Mouse (Mus musculus) lung, postnatal 10 days (tissue): Measurements from ENCODE around the gene Npas3.

Experiments used
- DNase-seq: peaks from one replicate; pipeline ENCODE4 v3.0.0; 2021

Gene Npas3

GRCm38 (mm10) chr12:54015304-54015703 lies 766.8 kb downstream of the Npas3 start:
- no peak for DNase-seq

- DNase-seq, result no peak
Measured at GRCm38 (mm10) chr12:54017949-54018348, 769.5 kb downstream of the Npas3 start.

- DNase-seq, result no peak
Measured at GRCm38 (mm10) chr12:54019979-54020378, 771.5 kb downstream of the Npas3 start.

- no peak for DNase-seq
Measured at GRCm38 (mm10) chr12:54034666-54035346, 786.3 kb downstream of the Npas3 start.

- no peak for DNase-seq
Measured at GRCm38 (mm10) chr12:54037602-54038001, 789.1 kb downstream of the Npas3 start.

- no peak for DNase-seq
Measured at GRCm38 (mm10) chr12:54042996-54043544, 794.6 kb downstream of the Npas3 start.

- DNase-seq, result no peak
Measured at GRCm38 (mm10) chr12:54044606-54045334, 796.3 kb downstream of the Npas3 start.

GRCm38 (mm10) chr12:54045360-54045759 lies 796.9 kb downstream of the Npas3 start:
- no peak for DNase-seq

- DNase-seq, result no peak
Measured at GRCm38 (mm10) chr12:54046824-54047223, 798.3 kb downstream of the Npas3 start.

- no peak for DNase-seq
Measured at GRCm38 (mm10) chr12:54048126-54048525, 799.6 kb downstream of the Npas3 start.

- no peak for DNase-seq
Measured at GRCm38 (mm10) chr12:54049926-54050325, 801.4 kb downstream of the Npas3 start.

GRCm38 (mm10) chr12:54052939-54053338 lies 804.5 kb downstream of the Npas3 start:
- DNase-seq, result no peak

GRCm38 (mm10) chr12:54053598-54053997 lies 805.1 kb downstream of the Npas3 start:
- DNase-seq, result no peak

GRCm38 (mm10) chr12:54060732-54061131 lies 812.3 kb downstream of the Npas3 start:
- DNase-seq, result peak; percentile 84

- no peak for DNase-seq
Measured at GRCm38 (mm10) chr12:54061168-54061567, 812.7 kb downstream of the Npas3 start.

GRCm38 (mm10) chr12:54064986-54065385 lies 816.5 kb downstream of the Npas3 start:
- no peak for DNase-seq

- DNase-seq, result no peak
Measured at GRCm38 (mm10) chr12:54065607-54066006, 817.1 kb downstream of the Npas3 start.

GRCm38 (mm10) chr12:54067419-54067818 lies 818.9 kb downstream of the Npas3 start:
- peak; percentile 2 for DNase-seq

GRCm38 (mm10) chr12:54067886-54068756 lies 819.6 kb downstream of the Npas3 start:
- peak; percentile 47 for DNase-seq

GRCm38 (mm10) chr12:54068757-54069146 lies 820.3 kb downstream of the Npas3 start:
- no peak for DNase-seq

- DNase-seq, result no peak
Measured at GRCm38 (mm10) chr12:54074012-54074411, 825.5 kb downstream of the Npas3 start.

- no peak for DNase-seq
Measured at GRCm38 (mm10) chr12:54080996-54081395, 832.5 kb downstream of the Npas3 start.

GRCm38 (mm10) chr12:54093729-54094128 lies 845.3 kb downstream of the Npas3 start:
- DNase-seq, result no peak
